Mouse (Mus musculus): ENCODE data around the gene Gm26620.

Gm26620 gene

GRCm38 (mm10) chr1:170907456-170908191, 22.8 kb downstream of the Gm26620 start:
- ATAC-seq (ENCODE audit: insufficient number of reproducible peaks, low FRiP score, low TSS enrichment), result peak; percentile 73

- ATAC-seq (ENCODE audit: insufficient number of reproducible peaks, low FRiP score, low TSS enrichment), result peak; percentile 74
These were observed 23.5 kb downstream of the Gm26620 start for GRCm38 (mm10) chr1:170908341-170908740.

- no peak for ATAC-seq (ENCODE audit: insufficient number of reproducible peaks, low FRiP score, low TSS enrichment)
These were observed 27.2 kb downstream of the Gm26620 start for GRCm38 (mm10) chr1:170911907-170912660.

GRCm38 (mm10) chr1:170912891-170913615, 28.2 kb downstream of the Gm26620 start, which contains the start of gene Fcrlb:
TSS of gene Fcrlb (minus strand) at chr1:170912941.
- no peak for ATAC-seq (ENCODE audit: insufficient number of reproducible peaks, low FRiP score, low TSS enrichment)

DNA sequence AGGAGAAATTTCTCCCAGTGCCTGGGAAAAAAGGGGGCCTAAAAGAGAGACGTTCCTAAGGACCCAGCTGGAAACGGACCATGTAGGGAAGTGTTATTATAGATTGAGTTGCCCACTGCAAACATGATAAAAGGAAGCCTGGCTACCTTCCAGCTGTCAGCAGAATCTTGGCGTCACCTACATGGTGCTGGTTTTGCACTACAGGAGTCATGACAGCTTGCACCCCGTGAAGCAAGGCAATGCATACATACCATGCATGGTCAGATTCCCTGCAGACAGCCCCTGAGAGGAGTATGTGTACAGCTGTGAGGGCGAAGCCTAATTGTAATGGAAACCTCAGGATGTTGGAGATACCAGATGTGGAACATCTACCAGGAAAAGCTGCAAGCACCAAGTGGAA, 30.8 kb downstream of the Gm26620 start:
- ATAC-seq (ENCODE audit: insufficient number of reproducible peaks, low FRiP score, low TSS enrichment), result no peak

DNA sequence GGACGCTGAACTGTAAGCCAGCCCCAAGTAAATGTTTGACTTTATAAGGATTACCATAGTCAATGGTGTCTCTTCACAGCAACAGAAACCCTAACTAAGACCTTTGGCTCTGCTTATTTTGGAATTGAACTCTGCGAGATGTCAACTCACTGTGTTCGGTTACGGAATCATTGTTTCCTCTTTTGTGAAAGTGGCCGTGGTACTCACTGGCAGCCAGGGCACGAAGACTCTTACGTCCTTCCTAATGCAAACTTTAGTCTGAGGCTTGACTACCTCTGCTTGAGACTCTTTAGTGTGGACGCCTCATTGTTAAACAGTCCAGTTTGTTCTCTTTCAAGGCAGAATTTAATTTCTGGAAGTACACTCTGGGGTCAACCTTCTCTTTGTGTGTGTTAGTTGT, 34.4 kb downstream of the Gm26620 start:
- ATAC-seq (ENCODE audit: insufficient number of reproducible peaks, low FRiP score, low TSS enrichment), result no peak

- ATAC-seq (ENCODE audit: insufficient number of reproducible peaks, low FRiP score, low TSS enrichment), result no peak
These were observed 39.6 kb downstream of the Gm26620 start for GRCm38 (mm10) chr1:170924485-170924884.

- ATAC-seq (ENCODE audit: insufficient number of reproducible peaks, low FRiP score, low TSS enrichment), result no peak
These were observed 42.1 kb downstream of the Gm26620 start for GRCm38 (mm10) chr1:170926941-170927340.

DNA sequence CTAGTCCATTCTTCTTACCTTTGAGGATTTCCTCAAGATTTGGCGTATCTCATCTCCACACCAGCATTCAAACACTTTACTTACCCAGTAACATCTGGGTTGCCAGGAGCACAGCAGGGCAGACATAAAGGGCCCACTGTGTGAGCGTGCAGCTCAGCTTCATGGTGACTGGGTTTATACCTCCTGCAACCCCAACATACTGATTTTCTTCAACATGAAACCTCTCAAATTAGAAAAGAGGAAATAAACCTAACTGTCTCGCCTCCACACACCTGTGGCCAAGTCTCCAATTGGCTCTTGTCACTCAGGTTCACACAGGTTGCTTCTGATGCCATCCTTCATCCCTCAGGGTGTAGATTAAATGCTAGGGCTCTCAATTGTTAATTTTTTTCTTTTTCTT, 42.5 kb downstream of the Gm26620 start, which contains the start of gene Fcrla:
Gene Fcrla (minus strand): TSS at position 206 of the 400 bp plus-strand sequence.
- ATAC-seq (ENCODE audit: insufficient number of reproducible peaks, low FRiP score, low TSS enrichment), result no peak

- no peak for ATAC-seq (ENCODE audit: insufficient number of reproducible peaks, low FRiP score, low TSS enrichment)
These were observed 43.6 kb downstream of the Gm26620 start for GRCm38 (mm10) chr1:170928467-170928866.

DNA sequence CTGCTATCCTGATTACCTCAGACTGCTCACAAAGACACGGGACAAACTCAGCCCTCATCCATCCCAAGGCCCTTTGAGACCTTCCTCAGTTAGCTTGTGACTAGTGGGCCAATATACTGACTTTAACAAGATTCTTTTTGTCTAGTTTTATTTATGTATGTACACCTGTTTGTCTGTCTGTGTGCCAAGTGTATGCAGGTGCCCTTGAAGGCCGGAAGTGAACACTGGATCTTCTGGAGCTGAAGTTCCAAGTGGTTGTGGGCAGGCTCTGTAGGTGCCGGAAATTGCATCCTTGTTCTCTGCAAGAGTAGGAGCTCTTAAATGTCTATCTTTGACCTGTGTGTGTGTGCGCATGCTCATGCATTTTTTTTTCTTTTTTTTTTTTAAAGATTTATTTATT, 44.4 kb downstream of the Gm26620 start:
- no peak for ATAC-seq (ENCODE audit: insufficient number of reproducible peaks, low FRiP score, low TSS enrichment)

GRCm38 (mm10) chr1:170932043-170932442, 47.2 kb downstream of the Gm26620 start:
- ATAC-seq (ENCODE audit: insufficient number of reproducible peaks, low FRiP score, low TSS enrichment), result no peak

DNA sequence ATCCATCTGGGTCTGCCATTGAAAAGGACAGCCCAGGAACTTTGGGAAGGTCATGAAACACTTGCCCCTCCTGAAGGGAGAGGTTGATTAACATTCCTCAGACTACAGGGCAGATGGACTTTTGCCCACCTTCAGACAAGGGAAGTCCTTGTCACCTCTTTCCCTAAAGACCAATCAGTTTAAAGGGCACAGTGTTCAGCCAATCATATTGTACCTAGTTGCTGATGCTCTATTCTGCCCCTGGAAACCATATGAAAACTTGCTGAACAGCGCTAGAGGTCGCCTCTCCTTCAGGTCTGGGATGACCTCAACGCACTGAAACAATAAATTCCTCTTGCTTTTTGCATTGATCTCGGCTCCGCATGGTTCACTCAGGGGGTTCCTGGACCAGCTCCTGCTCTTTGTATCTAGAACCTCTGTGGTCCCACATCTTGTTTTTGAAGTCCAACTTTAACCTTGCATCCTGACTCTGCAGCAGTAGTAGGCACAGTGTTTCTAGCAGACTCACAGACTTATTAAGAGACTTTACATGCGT, 48.6 kb downstream of the Gm26620 start:
- ATAC-seq (ENCODE audit: insufficient number of reproducible peaks, low FRiP score, low TSS enrichment), result no peak

GRCm38 (mm10) chr1:170933940-170934339, 49.1 kb downstream of the Gm26620 start:
- ATAC-seq (ENCODE audit: insufficient number of reproducible peaks, low FRiP score, low TSS enrichment), result no peak

DNA sequence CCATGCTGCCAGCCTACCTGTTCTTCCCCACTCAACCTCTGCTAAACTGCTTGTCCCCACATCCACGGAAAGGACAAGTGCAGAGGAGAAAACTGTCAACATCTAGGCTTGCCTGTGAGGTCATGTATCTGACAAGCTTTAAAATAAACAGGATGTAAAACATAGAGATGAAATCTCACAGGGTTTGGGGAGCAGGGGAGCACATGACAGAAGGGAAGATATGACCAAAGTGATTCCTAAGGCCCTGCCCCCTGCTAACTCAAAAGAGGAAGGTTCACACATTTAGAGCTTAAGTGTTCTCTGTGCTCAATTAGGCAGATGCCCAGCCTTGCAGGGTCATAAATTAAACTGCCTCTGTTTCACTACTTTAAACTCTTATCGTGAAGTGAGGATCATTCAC, 49.5 kb downstream of the Gm26620 start:
- no peak for ATAC-seq (ENCODE audit: insufficient number of reproducible peaks, low FRiP score, low TSS enrichment)
